Mouse (Mus musculus): ENCODE results near the gene Bicra.

DNA sequence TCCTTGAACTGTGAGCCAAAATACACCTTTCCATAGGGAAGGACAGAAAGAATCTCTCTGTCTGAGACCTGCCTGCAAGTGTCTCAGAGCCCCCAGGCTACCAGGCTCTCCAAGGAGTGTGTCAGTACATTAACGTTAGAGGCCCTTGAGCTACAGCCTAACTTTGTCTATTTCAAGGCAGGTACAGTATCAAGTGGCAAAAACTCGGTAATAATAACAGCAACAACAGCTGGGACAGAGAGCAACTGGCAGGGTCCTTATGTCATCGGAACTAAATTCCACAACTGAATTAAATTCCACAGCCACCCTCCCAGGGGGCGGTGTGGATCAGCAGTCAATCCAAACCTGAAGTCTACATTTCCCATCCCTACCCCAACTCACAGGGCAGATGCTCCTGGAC, 16.6 kb downstream of the Bicra start:
- TF ChIP-seq CTCF (IDR thresholded peaks at IDR 0.05; ENCODE audit: low read depth) (no peak), EP300 (optimal IDR thresholded peaks at IDR 0.05) (no peak)
